Mouse (Mus musculus): ENCODE measurements around the gene Letm1. TPM values are rescaled to one million over a fixed set of nuclear protein-coding genes. Genes with fewer than 3 reads are reported as not detected.

Letm1 gene
- polyA plus RNA-seq, 2 experiments = 31.3 to 44.4 TPM

DNA sequence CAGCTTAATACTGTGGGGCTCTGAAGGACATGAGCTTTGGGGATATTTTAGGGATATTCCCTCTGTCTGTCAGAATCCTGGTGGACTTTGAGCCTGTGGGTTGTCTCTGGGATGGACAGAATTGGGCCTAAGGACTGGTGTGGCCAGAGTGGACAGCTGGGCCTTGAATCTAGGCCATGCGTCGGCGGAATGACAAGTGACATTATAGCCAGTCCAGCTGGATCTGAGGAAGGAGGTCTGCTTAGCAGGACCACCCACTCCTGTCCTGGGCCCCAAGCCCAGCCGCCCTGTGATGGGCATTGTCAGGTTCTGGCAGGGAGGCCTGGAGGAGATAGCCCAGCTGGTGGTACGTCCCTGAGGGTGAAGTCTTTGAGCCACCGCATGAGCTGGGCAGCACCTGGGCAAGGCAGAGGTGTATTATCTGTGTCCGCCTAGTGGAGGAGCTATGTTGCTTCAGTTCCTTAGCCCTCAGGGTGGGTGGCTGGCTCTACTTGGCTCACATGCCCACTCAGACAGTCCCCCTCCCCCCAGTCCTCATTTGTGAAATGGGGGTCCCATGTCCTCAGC, 56.5 kb downstream of the Letm1 start:
- ATAC-seq (ENCODE audit: low FRiP score, low read depth) (no peak), DNase-seq (ENCODE audit: low spot score) (no peak)
- H3K9ac ChIP-seq (ENCODE audit: low read depth, low read length, severe bottlenecking) = no peak overlapping the region
- no peak overlapping the region for H3K27ac ChIP-seq (replicated peaks; ENCODE audit: low read depth, low read length)
- H3K27me3 ChIP-seq (ENCODE audit: control insufficient read depth, insufficient read depth, low read length) = peaks cover 5% of the 10 kb centered on the region; the same call in 1 of the 2 replicates
- peaks cover 39% of the 10 kb centered on the region for H3K36me3 ChIP-seq (ENCODE audit: control insufficient read depth, insufficient read depth, low read length)
- WGBS = 86% methylated on average over 7 of the region's 7 CpGs
- peak overlapping the region; percentile 21; the same call in 1 of the 2 replicates for H3K4me2 ChIP-seq (replicated peaks; ENCODE audit: low read depth, low read length, severe bottlenecking)
- TF ChIP-seq POLR2A (IDR thresholded peaks at IDR 0.05; ENCODE audit: borderline replicate concordance, extremely low read depth, insufficient read depth, insufficient read length) = no peak
- H3K4me3 ChIP-seq (replicated peaks; ENCODE audit: low read length) = 0 out of 2 replicates have a peak overlapping the region, but pooled peaks have one; percentile 7
- peaks cover 8% of the 10 kb centered on the region for H3K4me1 ChIP-seq (ENCODE audit: control insufficient read depth, insufficient read depth, low read length)
- H3K9me3 ChIP-seq (ENCODE audit: control insufficient read depth, low read length) = no peaks in the 10 kb centered on the region

GRCm38 (mm10) chr5:33723641-33724465, 58.8 kb downstream of the Letm1 start:
- Histone ChIP-seq H3K4me1 (ENCODE audit: control insufficient read depth, insufficient read depth, low read length) (peaks cover 8% of the 10 kb centered on the region), H3K27me3 (ENCODE audit: control insufficient read depth, insufficient read depth, low read length) (peaks cover 5% of the 10 kb centered on the region; the same call in 1 of the 2 replicates), H3K9ac (ENCODE audit: low read depth, low read length, severe bottlenecking) (peak overlapping the region; percentile 80), H3K4me3 (replicated peaks; ENCODE audit: low read length) (peak overlapping the region; percentile 78), H3K4me2 (replicated peaks; ENCODE audit: low read depth, low read length, severe bottlenecking) (peak overlapping the region; percentile 95), H3K36me3 (ENCODE audit: control insufficient read depth, insufficient read depth, low read length) (peaks cover 20% of the 10 kb centered on the region), H3K27ac (replicated peaks; ENCODE audit: low read depth, low read length) (peak overlapping the region; percentile 80; the same call in 1 of the 2 replicates), H3K9me3 (ENCODE audit: control insufficient read depth, low read length) (no peaks in the 10 kb centered on the region)
- DNase-seq (ENCODE audit: low spot score) (no peak), ATAC-seq (ENCODE audit: low FRiP score, low read depth) (no peak)
- TF ChIP-seq POLR2A (IDR thresholded peaks at IDR 0.05; ENCODE audit: borderline replicate concordance, extremely low read depth, insufficient read depth, insufficient read length) = no peak
- WGBS = 3% methylated on average over 36 of the region's 36 CpGs

GRCm38 (mm10) chr5:33723019-33723640, 59.5 kb downstream of the Letm1 start:
- Histone ChIP-seq H3K4me1 (ENCODE audit: control insufficient read depth, insufficient read depth, low read length) (peaks cover 8% of the 10 kb centered on the region), H3K36me3 (ENCODE audit: control insufficient read depth, insufficient read depth, low read length) (peaks cover 19% of the 10 kb centered on the region), H3K4me3 (replicated peaks; ENCODE audit: low read length) (peak overlapping the region; percentile 78), H3K27me3 (ENCODE audit: control insufficient read depth, insufficient read depth, low read length) (peaks cover 5% of the 10 kb centered on the region; the same call in 1 of the 2 replicates), H3K9ac (ENCODE audit: low read depth, low read length, severe bottlenecking) (peak overlapping the region; percentile 80), H3K4me2 (replicated peaks; ENCODE audit: low read depth, low read length, severe bottlenecking) (peak overlapping the region; percentile 95), H3K9me3 (ENCODE audit: control insufficient read depth, low read length) (no peaks in the 10 kb centered on the region), H3K27ac (replicated peaks; ENCODE audit: low read depth, low read length) (peak overlapping the region; percentile 80)
- under 1% methylated on average over 60 of the region's 61 CpGs for WGBS
- no peak for ATAC-seq (ENCODE audit: low FRiP score, low read depth)
- TF ChIP-seq POLR2A (IDR thresholded peaks at IDR 0.05; ENCODE audit: borderline replicate concordance, extremely low read depth, insufficient read depth, insufficient read length) = no peak
- no peak for DNase-seq (ENCODE audit: low spot score)

GRCm38 (mm10) chr5:33722266-33723018, 60.2 kb downstream of the Letm1 start:
- Histone ChIP-seq H3K27ac (replicated peaks; ENCODE audit: low read depth, low read length) (peak overlapping the region; percentile 80), H3K9me3 (ENCODE audit: control insufficient read depth, low read length) (no peaks in the 10 kb centered on the region), H3K27me3 (ENCODE audit: control insufficient read depth, insufficient read depth, low read length) (peaks cover 5% of the 10 kb centered on the region; the same call in 1 of the 2 replicates), H3K9ac (ENCODE audit: low read depth, low read length, severe bottlenecking) (peak overlapping the region; percentile 80), H3K4me1 (ENCODE audit: control insufficient read depth, insufficient read depth, low read length) (peaks cover 8% of the 10 kb centered on the region), H3K4me3 (replicated peaks; ENCODE audit: low read length) (peak overlapping the region; percentile 78), H3K4me2 (replicated peaks; ENCODE audit: low read depth, low read length, severe bottlenecking) (peak overlapping the region; percentile 95), H3K36me3 (ENCODE audit: control insufficient read depth, insufficient read depth, low read length) (peaks cover 12% of the 10 kb centered on the region)
- 0 out of 2 replicates have a peak, but pooled peaks have one; percentile 10 for ATAC-seq (ENCODE audit: low FRiP score, low read depth)
- TF ChIP-seq POLR2A (IDR thresholded peaks at IDR 0.05; ENCODE audit: borderline replicate concordance, extremely low read depth, insufficient read depth, insufficient read length) = no peak
- DNase-seq (ENCODE audit: low spot score) = no peak
- WGBS = under 1% methylated on average over 50 of the region's 53 CpGs
